Mouse (Mus musculus) ES-E14 (cell line): ENCODE data around the gene Mgll. TPM values are rescaled to one million over a fixed set of nuclear protein-coding genes. Genes with fewer than 3 reads are reported as not detected.

ENCODE experiments used
- DNase-seq: peaks from one replicate; pipeline ENCODE4 v3.0.0-alpha.2; 2013; ENCODE audit warnings: low read depth, low spot score
- H3K27ac ChIP-seq: 2 replicates; pipeline ENCODE4 v1.5.1; 2012; ENCODE audit warnings: low read depth, mild to moderate bottlenecking, low read length, moderate library complexity, mixed read lengths; ENCODE audit not compliant: poor library complexity, insufficient read depth, severe bottlenecking
- H3K36me3 ChIP-seq: 2 replicates; pipeline ENCODE4 v1.6.1; 2012; ENCODE audit warnings: mild to moderate bottlenecking, low read length, moderate library complexity, mixed read lengths; ENCODE audit not compliant: control insufficient read depth, poor library complexity, insufficient read depth, severe bottlenecking
- H3K4me1 ChIP-seq, 2 experiments: fragments of 150-350 bp in 1 of 2; sonication (generic) in 1 of 2; 2 replicates each; pipeline ENCODE4 v1.6.1; 2012; ENCODE audit warnings: low read length in 2 of 2, mild to moderate bottlenecking in 1 of 2, mixed read lengths in 1 of 2; ENCODE audit not compliant: control insufficient read depth in 2 of 2, insufficient read depth in 2 of 2, poor library complexity in 1 of 2
- H3K4me3 ChIP-seq, 2 experiments: fragments of 150-350 bp in 1 of 2; sonication (generic) in 1 of 2; 2 replicates each; pipeline ENCODE4 v1.5.1; 2012; ENCODE audit warnings: low read length in 2 of 2, low read depth in 1 of 2, mild to moderate bottlenecking in 1 of 2, mixed read lengths in 1 of 2; ENCODE audit not compliant: insufficient read depth in 1 of 2, poor library complexity in 1 of 2, severe bottlenecking in 1 of 2
- H3K9ac ChIP-seq: 2 replicates; pipeline ENCODE4 v1.6.1; 2012; ENCODE audit warnings: low read depth, mild to moderate bottlenecking, low read length, mixed read lengths; ENCODE audit not compliant: poor library complexity, insufficient read depth, severe bottlenecking
- H3K9me3 ChIP-seq: fragments of 150-350 bp; sonication (generic); 2 replicates; pipeline ENCODE4 v1.6.1; 2012; ENCODE audit warnings: low read depth, mild to moderate bottlenecking, low read length; ENCODE audit not compliant: control insufficient read depth, insufficient read depth
- CHD2 ChIP-seq: IDR thresholded peaks from 2 replicates; pipeline ENCODE4 v1.6.1; 2014; ENCODE audit warnings: mild to moderate bottlenecking, low read depth, low read length, inconsistent platforms
- HCFC1 ChIP-seq: IDR thresholded peaks from 2 replicates; pipeline ENCODE4 v1.6.1; 2012; ENCODE audit warnings: low read length, inconsistent platforms, borderline replicate concordance; ENCODE audit not compliant: insufficient read depth
- MAFK ChIP-seq: IDR thresholded peaks from 2 replicates; pipeline ENCODE4 v1.6.1; 2014; ENCODE audit warnings: mild to moderate bottlenecking, low read depth, low read length, inconsistent platforms; ENCODE audit not compliant: insufficient read depth
- ZC3H11A ChIP-seq: IDR thresholded peaks from 2 replicates; pipeline ENCODE4 v1.6.1; 2012; ENCODE audit warnings: low read depth, mild to moderate bottlenecking, inconsistent platforms, low read length, borderline replicate concordance
- ZNF384 ChIP-seq: IDR thresholded peaks from 2 replicates; pipeline ENCODE4 v1.6.1; 2012; ENCODE audit warnings: low read depth, low read length, inconsistent platforms
- in situ Hi-C, 2 experiments: fragments of 600-800 bp; cut with MboI; formaldehyde crosslinking; loops; one replicate each; pipeline ENCODE4 v1.15.1; 2025; ENCODE audit warnings: low sequenced_read_pairs in 2 of 2, inconsistent platforms in 1 of 2; ENCODE audit not compliant: unreplicated experiment in 2 of 2
- total RNA-seq: library from RNA; depleted of rRNA; stranded (reverse); fragments of 300-350 nt; gene quantifications from 2 replicates; pipeline ENCODE4 v1.2.3, GENCODE M21; 2012

Mgll gene
- total RNA-seq, 1 experiment = 8.4 TPM

GRCm38 (mm10) chr6:88826965-88827364 is 102.8 kb downstream of the Mgll start:
- no peak overlapping the region for H3K27ac ChIP-seq
- in situ Hi-C loops = no loop called here
- TF ChIP-seq ZC3H11A (no peak), CHD2 (no peak), ZNF384 (no peak), MAFK (no peak), HCFC1 (no peak)
- H3K4me1 ChIP-seq = no peaks in the 10 kb centered on the region
- H3K9me3 ChIP-seq = no peaks in the 10 kb centered on the region
- no peak overlapping the region for H3K4me3 ChIP-seq
- no peaks in the 10 kb centered on the region for H3K36me3 ChIP-seq
- no peak for DNase-seq
- H3K9ac ChIP-seq = no peak overlapping the region

GRCm38 (mm10) chr6:88827395-88828205 is 103.4 kb downstream of the Mgll start:
- H3K27ac ChIP-seq = no peak overlapping the region
- DNase-seq = no peak

GRCm38 (mm10) chr6:88828206-88829009 is 104.2 kb downstream of the Mgll start:
- in situ Hi-C loops = no loop called here
- TF ChIP-seq ZC3H11A = no peak
- no peak for TF ChIP-seq MAFK
- TF ChIP-seq CHD2 = no peak
- TF ChIP-seq ZNF384 = no peak
- no peak for TF ChIP-seq HCFC1
- H3K36me3 ChIP-seq = no peaks in the 10 kb centered on the region
- no peak overlapping the region for H3K27ac ChIP-seq
- H3K4me3 ChIP-seq = no peak overlapping the region
- H3K9ac ChIP-seq = no peak overlapping the region
- DNase-seq = no peak
- H3K9me3 ChIP-seq = no peaks in the 10 kb centered on the region
- peaks cover 3% of the 10 kb centered on the region in 2 experiments; a peak in 1 of 4 replicates for H3K4me1 ChIP-seq

More at GRCm38 (mm10) chr6:88827395-88828205, 103.4 kb downstream of the Mgll start:
- Histone ChIP-seq H3K4me3 (no peak overlapping the region), H3K9ac (no peak overlapping the region), H3K36me3 (no peaks in the 10 kb centered on the region), H3K9me3 (no peaks in the 10 kb centered on the region), H3K4me1 (peaks cover 3% of the 10 kb centered on the region in 2 experiments; a peak in 1 of 4 replicates)
- in situ Hi-C loops = no loop called here
- TF ChIP-seq ZNF384 = no peak
- TF ChIP-seq MAFK = no peak
- TF ChIP-seq CHD2 = no peak
- TF ChIP-seq HCFC1 = no peak
- no peak for TF ChIP-seq ZC3H11A

- Histone ChIP-seq H3K27ac (no peak overlapping the region), H3K36me3 (no peaks in the 10 kb centered on the region), H3K4me1 (peaks cover 3% of the 10 kb centered on the region in 2 experiments; a peak in 1 of 4 replicates), H3K9ac (no peak overlapping the region), H3K9me3 (no peaks in the 10 kb centered on the region), H3K4me3 (no peak overlapping the region)
- in situ Hi-C loops = no loop called here
- DNase-seq = no peak
- no peak for TF ChIP-seq HCFC1
- TF ChIP-seq CHD2 = no peak
- TF ChIP-seq MAFK = no peak
- TF ChIP-seq ZC3H11A = no peak
- no peak for TF ChIP-seq ZNF384
Measured at GRCm38 (mm10) chr6:88829579-88829978, 105.4 kb downstream of the Mgll start.
